Mouse (Mus musculus): ENCODE measurements around the gene Rpl37.

- TF ChIP-seq CTCF (IDR thresholded peaks at IDR 0.05; ENCODE audit: borderline replicate concordance, control insufficient read depth, extremely low read depth, insufficient read depth, low read length, poor library complexity) (no peak), POLR2A (IDR thresholded peaks at IDR 0.05; ENCODE audit: control insufficient read depth, extremely low read depth, insufficient read depth, low read length, poor library complexity) (no peak)
Observed at GRCm38 (mm10) chr15:5139366-5139765, 22.9 kb downstream of the Rpl37 start.

Data from thymus, adult 2 months (tissue).